Mouse (Mus musculus): Measurements from ENCODE around the gene B230307C23Rik.

- TF ChIP-seq CTCF (IDR thresholded peaks at IDR 0.05; ENCODE audit: extremely low read depth, insufficient read length, insufficient replicate concordance, low read depth, low read length), result no peak
- TF ChIP-seq POLR2A (IDR thresholded peaks at IDR 0.05; ENCODE audit: low read depth, low read length), result no peak
These were observed 44.7 kb upstream of the B230307C23Rik start for GRCm38 (mm10) chr16:97952371-97952770.

All from small intestine, adult 2 months (tissue).